Mouse (Mus musculus): ENCODE measurements around the gene Hpcal1. TPM values are rescaled to one million over a fixed set of nuclear protein-coding genes. Genes with fewer than 3 reads are reported as not detected.

The Hpcal1 gene
- polyA plus RNA-seq, 1 experiment = 544 TPM

- H3K4me3 ChIP-seq (replicated peaks; ENCODE audit: insufficient read depth, low read depth, low read length) = no peak overlapping the region
- WGBS = 88% methylated on average over 17 of the region's 17 CpGs
- no peak overlapping the region for H3K27ac ChIP-seq (ENCODE audit: insufficient read depth, low read length)
- no peak for DNase-seq
- peaks cover 28% of the 10 kb centered on the region for H3K4me1 ChIP-seq (ENCODE audit: control insufficient read depth, insufficient read depth, low read length)
- TF ChIP-seq CTCF (IDR thresholded peaks at IDR 0.05; ENCODE audit: borderline replicate concordance, insufficient read depth, low read depth, low read length) (no peak), POLR2A (IDR thresholded peaks at IDR 0.05; ENCODE audit: borderline replicate concordance, insufficient read depth, low read length) (no peak)
- no peaks in the 10 kb centered on the region for H3K27me3 ChIP-seq (ENCODE audit: control insufficient read depth, insufficient read depth, low read length)
Observed at GRCm38 (mm10) chr12:17709926-17710746, 19.5 kb downstream of the Hpcal1 start.

- no peaks in the 10 kb centered on the region for H3K27me3 ChIP-seq (ENCODE audit: control insufficient read depth, insufficient read depth, low read length)
- 78% methylated on average over 3 of the region's 3 CpGs for WGBS
- H3K4me1 ChIP-seq (ENCODE audit: control insufficient read depth, insufficient read depth, low read length) = peaks cover 28% of the 10 kb centered on the region
- H3K27ac ChIP-seq (ENCODE audit: insufficient read depth, low read length) = no peak overlapping the region
- H3K4me3 ChIP-seq (replicated peaks; ENCODE audit: insufficient read depth, low read depth, low read length) = no peak overlapping the region
- DNase-seq = no peak
- no peak for TF ChIP-seq CTCF (IDR thresholded peaks at IDR 0.05; ENCODE audit: borderline replicate concordance, insufficient read depth, low read depth, low read length)
- no peak for TF ChIP-seq POLR2A (IDR thresholded peaks at IDR 0.05; ENCODE audit: borderline replicate concordance, insufficient read depth, low read length)
Observed at GRCm38 (mm10) chr12:17710747-17711092, 20.1 kb downstream of the Hpcal1 start.

GRCm38 (mm10) chr12:17711731-17712388, 21.2 kb downstream of the Hpcal1 start:
- WGBS = 62% methylated on average over 6 of the region's 6 CpGs
- DNase-seq = peak in 1 of 2 experiments; percentile 41
- H3K4me3 ChIP-seq (replicated peaks; ENCODE audit: insufficient read depth, low read depth, low read length) = no peak overlapping the region
- TF ChIP-seq POLR2A (IDR thresholded peaks at IDR 0.05; ENCODE audit: borderline replicate concordance, insufficient read depth, low read length) (no peak), CTCF (IDR thresholded peaks at IDR 0.05; ENCODE audit: borderline replicate concordance, insufficient read depth, low read depth, low read length) (no peak)
- peaks cover 28% of the 10 kb centered on the region for H3K4me1 ChIP-seq (ENCODE audit: control insufficient read depth, insufficient read depth, low read length)
- no peak overlapping the region; the same call in 1 of the 2 replicates for H3K27ac ChIP-seq (ENCODE audit: insufficient read depth, low read length)
- no peaks in the 10 kb centered on the region for H3K27me3 ChIP-seq (ENCODE audit: control insufficient read depth, insufficient read depth, low read length)

GRCm38 (mm10) chr12:17712571-17712970, 21.9 kb downstream of the Hpcal1 start:
- Histone ChIP-seq H3K27me3 (ENCODE audit: control insufficient read depth, insufficient read depth, low read length) (no peaks in the 10 kb centered on the region), H3K4me3 (replicated peaks; ENCODE audit: insufficient read depth, low read depth, low read length) (no peak overlapping the region), H3K4me1 (ENCODE audit: control insufficient read depth, insufficient read depth, low read length) (peaks cover 28% of the 10 kb centered on the region), H3K27ac (ENCODE audit: insufficient read depth, low read length) (no peak overlapping the region)
- peak; percentile 48 to 86 for DNase-seq
- TF ChIP-seq CTCF (IDR thresholded peaks at IDR 0.05; ENCODE audit: borderline replicate concordance, insufficient read depth, low read depth, low read length) (no peak), POLR2A (IDR thresholded peaks at IDR 0.05; ENCODE audit: borderline replicate concordance, insufficient read depth, low read length) (no peak)
- 0% methylated on average over 1 of the region's 1 CpGs for WGBS

- DNase-seq = no peak
- Histone ChIP-seq H3K27me3 (ENCODE audit: control insufficient read depth, insufficient read depth, low read length) (no peaks in the 10 kb centered on the region), H3K27ac (ENCODE audit: insufficient read depth, low read length) (no peak overlapping the region), H3K4me3 (replicated peaks; ENCODE audit: insufficient read depth, low read depth, low read length) (no peak overlapping the region), H3K4me1 (ENCODE audit: control insufficient read depth, insufficient read depth, low read length) (peaks cover 28% of the 10 kb centered on the region)
- no peak for TF ChIP-seq POLR2A (IDR thresholded peaks at IDR 0.05; ENCODE audit: borderline replicate concordance, insufficient read depth, low read length)
- WGBS = 97% methylated on average over 4 of the region's 4 CpGs
Observed at GRCm38 (mm10) chr12:17715720-17716478, 25.2 kb downstream of the Hpcal1 start.

GRCm38 (mm10) chr12:17717257-17717656, 26.6 kb downstream of the Hpcal1 start:
- 95% methylated on average over 1 of the region's 1 CpGs for WGBS
- TF ChIP-seq POLR2A (IDR thresholded peaks at IDR 0.05; ENCODE audit: borderline replicate concordance, insufficient read depth, low read length) = no peak
- TF ChIP-seq CTCF (IDR thresholded peaks at IDR 0.05; ENCODE audit: borderline replicate concordance, insufficient read depth, low read depth, low read length) = no peak
- Histone ChIP-seq H3K27me3 (ENCODE audit: control insufficient read depth, insufficient read depth, low read length) (no peaks in the 10 kb centered on the region), H3K27ac (ENCODE audit: insufficient read depth, low read length) (no peak overlapping the region), H3K4me3 (replicated peaks; ENCODE audit: insufficient read depth, low read depth, low read length) (no peak overlapping the region), H3K4me1 (ENCODE audit: control insufficient read depth, insufficient read depth, low read length) (peaks cover 18% of the 10 kb centered on the region)
- DNase-seq = no peak

GRCm38 (mm10) chr12:17718146-17718545, 27.5 kb downstream of the Hpcal1 start:
- no peaks in the 10 kb centered on the region for H3K27me3 ChIP-seq (ENCODE audit: control insufficient read depth, insufficient read depth, low read length)
- TF ChIP-seq POLR2A (IDR thresholded peaks at IDR 0.05; ENCODE audit: borderline replicate concordance, insufficient read depth, low read length) (no peak), CTCF (IDR thresholded peaks at IDR 0.05; ENCODE audit: borderline replicate concordance, insufficient read depth, low read depth, low read length) (no peak)
- DNase-seq = no peak
- whole genome bisulfite sequencing = 42% methylated on average over 6 of the region's 6 CpGs
- H3K27ac ChIP-seq (ENCODE audit: insufficient read depth, low read length) = no peak overlapping the region
- H3K4me3 ChIP-seq (replicated peaks; ENCODE audit: insufficient read depth, low read depth, low read length) = no peak overlapping the region
- peaks cover 13% of the 10 kb centered on the region for H3K4me1 ChIP-seq (ENCODE audit: control insufficient read depth, insufficient read depth, low read length)

Measured in cerebellum, adult 2 months (tissue).